Mouse (Mus musculus) forebrain, embryonic 10.5 days (tissue): ENCODE data around the gene Hspa4. TPM values are rescaled to one million over a fixed set of nuclear protein-coding genes. Genes with fewer than 3 reads are reported as not detected.

Experiments
- DNase-seq: peaks from one replicate; pipeline ENCODE4 v3.0.0-alpha.2; 2017; ENCODE audit warnings: low spot score; ENCODE audit errors: extremely low spot score
- H3K27ac ChIP-seq: fragments of 300-500 bp; sonication (generic); 2 replicates; pipeline ENCODE4 v1.5.1; 2016; ENCODE audit warnings: mild to moderate bottlenecking
- H3K27me3 ChIP-seq: fragments of 300-500 bp; sonication (generic); 2 replicates; pipeline ENCODE4 v1.6.1; 2016; ENCODE audit warnings: mild to moderate bottlenecking; ENCODE audit not compliant: poor library complexity, severe bottlenecking
- H3K36me3 ChIP-seq: fragments of 300-500 bp; sonication (generic); replicated peaks from 2 replicates; pipeline ENCODE4 v1.6.1; 2016; ENCODE audit warnings: mild to moderate bottlenecking, moderate library complexity
- H3K4me1 ChIP-seq: fragments of 300-500 bp; sonication (generic); 2 replicates; pipeline ENCODE4 v1.6.1; 2016
- H3K4me3 ChIP-seq: fragments of 300-500 bp; sonication (generic); 2 replicates; pipeline ENCODE4 v1.5.1; 2016; ENCODE audit warnings: mild to moderate bottlenecking, moderate library complexity
- H3K9me3 ChIP-seq: fragments of 300-500 bp; sonication (generic); 2 replicates; pipeline ENCODE4 v1.6.1; 2016; ENCODE audit warnings: mild to moderate bottlenecking, moderate library complexity
- WGBS: fragments of 180-500 bp; shearing (Covaris S2); methylation state at CpG from one replicate; pipeline ENCODE4 v1.1.7; 2016; 5-methylcytosine and 5-hydroxymethylcytosine counted together
- polyA plus RNA-seq: library from polyadenylated mRNA; unstranded; fragments of >200 nt; fragmentation: Nextera tagmentation; extraction: Ambion mirVana; gene quantifications from 2 replicates; pipeline ENCODE4 v1.2.1, GENCODE M21; 2016

Hspa4 gene
- polyA plus RNA-seq, 1 experiment from 2014 or later = 127 TPM

- peaks cover 57% of the 10 kb centered on the region for H3K36me3 ChIP-seq
Measured at GRCm38 (mm10) chr11:53259047-53259632, 41.1 kb downstream of the Hspa4 start.

GRCm38 (mm10) chr11:53256914-53257313 is 43.3 kb downstream of the Hspa4 start:
- Histone ChIP-seq H3K27ac (no peak overlapping the region), H3K36me3 (peaks cover 34% of the 10 kb centered on the region), H3K27me3 (no peaks in the 10 kb centered on the region), H3K4me1 (peaks cover 10% of the 10 kb centered on the region), H3K9me3 (no peaks in the 10 kb centered on the region; the same call in 1 of the 2 replicates), H3K4me3 (no peak overlapping the region)
- DNase-seq = no peak
- WGBS = 89% methylated on average over 2 of the region's 2 CpGs

More at GRCm38 (mm10) chr11:53259047-53259632, 41.1 kb downstream of the Hspa4 start:
- 93% methylated on average over 6 of the region's 6 CpGs for WGBS
- Histone ChIP-seq H3K4me3 (no peak overlapping the region), H3K27ac (no peak overlapping the region), H3K4me1 (no peaks in the 10 kb centered on the region), H3K27me3 (no peaks in the 10 kb centered on the region), H3K9me3 (no peaks in the 10 kb centered on the region; the same call in 1 of the 2 replicates)
- DNase-seq = no peak

DNA sequence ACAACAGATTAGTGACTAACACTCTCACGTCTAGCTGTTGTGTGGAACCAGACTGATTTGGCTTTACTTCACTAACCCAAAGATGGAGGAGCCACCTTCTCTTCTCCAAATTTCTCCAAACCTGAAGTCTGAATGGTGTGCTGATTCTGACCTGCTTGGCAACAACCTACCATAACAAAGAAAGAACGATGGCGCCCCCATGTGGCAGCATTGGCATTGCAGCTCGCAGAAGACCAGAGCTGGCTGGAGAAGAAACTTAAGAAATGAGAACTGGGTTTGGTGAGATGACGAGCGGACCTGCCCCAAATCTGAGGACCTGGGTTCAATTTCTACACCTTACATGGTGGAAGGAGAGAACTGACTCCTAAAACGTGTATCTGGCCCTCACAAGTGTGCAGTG is 45.3 kb downstream of the Hspa4 start:
- peak; percentile 63 for DNase-seq
- Histone ChIP-seq H3K27ac (no peak overlapping the region), H3K27me3 (no peaks in the 10 kb centered on the region), H3K9me3 (no peaks in the 10 kb centered on the region; the same call in 1 of the 2 replicates), H3K4me3 (no peak overlapping the region), H3K36me3 (peaks cover 14% of the 10 kb centered on the region), H3K4me1 (peaks cover 19% of the 10 kb centered on the region)
- WGBS = 44% methylated on average over 7 of the region's 7 CpGs

DNA sequence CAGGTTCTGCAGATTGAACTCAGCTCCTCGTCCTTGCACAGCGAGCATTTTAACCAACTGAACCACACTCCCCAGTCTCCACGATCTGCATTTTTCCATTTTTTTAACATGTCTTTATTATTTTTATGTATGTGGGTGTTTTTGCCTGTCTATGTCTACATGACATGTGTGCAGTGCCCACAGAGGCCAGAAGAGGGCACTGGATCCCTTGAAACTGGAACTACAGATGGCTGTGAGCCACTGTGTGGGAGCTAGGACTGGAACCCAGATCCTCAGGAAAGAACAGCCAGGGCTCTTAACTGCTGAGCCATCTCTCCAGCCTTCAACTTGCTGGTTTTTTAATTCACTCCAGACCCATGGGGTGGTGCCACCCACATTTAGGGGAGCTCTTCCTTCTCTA is 45.8 kb downstream of the Hspa4 start:
- no peak overlapping the region for H3K27ac ChIP-seq
- peaks cover 9% of the 10 kb centered on the region for H3K36me3 ChIP-seq
- 90% methylated on average over 3 of the region's 3 CpGs for WGBS
- peaks cover 21% of the 10 kb centered on the region for H3K4me1 ChIP-seq
- H3K9me3 ChIP-seq = no peaks in the 10 kb centered on the region; the same call in 1 of the 2 replicates
- H3K27me3 ChIP-seq = no peaks in the 10 kb centered on the region
- DNase-seq = no peak
- no peak overlapping the region for H3K4me3 ChIP-seq

DNA sequence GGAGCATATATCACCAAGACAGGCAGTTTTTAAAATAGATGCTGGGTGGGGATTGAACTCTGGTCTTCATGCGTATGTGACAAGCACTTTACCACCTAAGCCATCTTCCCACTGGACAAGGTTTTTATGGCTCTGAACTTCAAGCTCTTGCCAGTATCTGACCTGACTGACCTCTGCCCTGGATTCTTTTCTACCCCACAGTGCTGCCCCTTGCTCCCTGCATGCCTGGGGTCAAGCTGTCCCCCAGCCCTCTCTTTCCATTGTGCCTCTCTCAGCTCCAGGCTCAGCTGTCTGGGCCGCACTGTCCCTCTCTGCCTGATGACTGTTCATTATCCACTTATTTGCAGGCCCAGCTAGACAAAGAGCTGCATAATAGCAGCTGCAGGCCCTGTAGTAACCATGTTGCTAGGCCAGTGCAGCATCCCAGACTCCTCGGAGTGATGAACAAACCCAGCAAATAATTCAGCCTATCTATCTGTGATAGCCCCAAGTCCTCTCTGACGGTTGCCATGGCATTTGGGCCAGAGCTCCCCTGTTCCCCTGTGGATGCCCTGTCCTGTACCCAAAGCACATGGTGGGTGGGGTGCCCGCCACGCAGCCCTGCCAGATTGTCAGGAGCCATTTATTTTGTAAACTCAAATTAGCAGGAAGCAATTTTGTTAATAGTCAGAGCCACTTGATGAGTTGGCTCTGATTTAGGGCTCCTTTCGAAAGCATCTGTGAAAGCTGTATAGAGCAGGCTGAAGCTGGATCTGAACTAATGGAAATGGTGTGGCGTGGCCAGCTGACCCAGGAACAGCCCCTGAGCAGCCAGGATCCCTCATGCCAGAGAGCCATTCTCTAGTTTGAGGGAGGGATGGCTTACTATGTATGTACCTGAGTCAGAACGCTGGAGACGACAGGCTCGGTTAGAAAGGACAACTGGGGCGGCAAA is 47.8 kb downstream of the Hspa4 start:
- no peak overlapping the region for H3K4me3 ChIP-seq
- DNase-seq = no peak
- no peaks in the 10 kb centered on the region; the same call in 1 of the 2 replicates for H3K9me3 ChIP-seq
- H3K27ac ChIP-seq = peak overlapping the region; percentile 62
- no peaks in the 10 kb centered on the region for H3K27me3 ChIP-seq
- WGBS = 82% methylated on average over 12 of the region's 12 CpGs
- H3K36me3 ChIP-seq = peaks cover 4% of the 10 kb centered on the region; the same call in 1 of the 2 replicates
- peaks cover 21% of the 10 kb centered on the region for H3K4me1 ChIP-seq

- WGBS = 93% methylated on average over 14 of the region's 14 CpGs
- H3K36me3 ChIP-seq = 0 out of 2 replicates have a peak, but pooled peaks cover 4% of the 10 kb centered on the region
- no peak overlapping the region for H3K27ac ChIP-seq
- H3K9me3 ChIP-seq = no peaks in the 10 kb centered on the region; the same call in 1 of the 2 replicates
- DNase-seq = no peak
- H3K27me3 ChIP-seq = no peaks in the 10 kb centered on the region
- peaks cover 21% of the 10 kb centered on the region for H3K4me1 ChIP-seq
- H3K4me3 ChIP-seq = no peak overlapping the region
Measured at GRCm38 (mm10) chr11:53250796-53251195, 49.5 kb downstream of the Hspa4 start.

- 86% methylated on average over 5 of the region's 5 CpGs for WGBS
- H3K27ac ChIP-seq = no peak overlapping the region
- peaks cover 21% of the 10 kb centered on the region for H3K4me1 ChIP-seq
- DNase-seq = no peak
- H3K36me3 ChIP-seq = 0 out of 2 replicates have a peak, but pooled peaks cover 2% of the 10 kb centered on the region
- H3K4me3 ChIP-seq = no peak overlapping the region
- no peaks in the 10 kb centered on the region for H3K27me3 ChIP-seq
- H3K9me3 ChIP-seq = no peaks in the 10 kb centered on the region; the same call in 1 of the 2 replicates
Measured at GRCm38 (mm10) chr11:53249686-53250085, 50.6 kb downstream of the Hspa4 start.

DNA sequence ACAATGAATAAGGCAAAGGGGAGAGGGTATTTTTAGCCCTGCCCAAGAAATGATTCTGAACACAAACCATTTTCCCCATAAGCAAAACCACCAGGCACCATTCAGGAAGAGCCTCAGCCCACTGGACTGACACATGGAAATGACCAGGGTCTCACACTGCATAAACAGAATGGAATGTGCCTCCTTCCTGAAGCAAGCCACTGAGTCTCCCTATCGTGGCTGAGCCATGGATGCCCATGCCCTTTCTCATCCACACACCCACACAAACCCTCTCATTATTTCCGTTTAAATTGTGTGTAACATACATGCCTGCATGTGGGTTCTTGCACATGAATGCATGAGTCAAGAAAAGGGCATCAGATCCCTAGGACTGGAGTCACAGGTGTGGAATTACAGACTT is 54.7 kb downstream of the Hspa4 start:
- DNase-seq = no peak
- Histone ChIP-seq H3K36me3 (no peaks in the 10 kb centered on the region), H3K27me3 (no peaks in the 10 kb centered on the region), H3K27ac (no peak overlapping the region), H3K4me1 (peaks cover 7% of the 10 kb centered on the region; the same call in 1 of the 2 replicates), H3K9me3 (no peaks in the 10 kb centered on the region; the same call in 1 of the 2 replicates), H3K4me3 (no peak overlapping the region)
- WGBS = 86% methylated on average over 2 of the region's 2 CpGs

DNA sequence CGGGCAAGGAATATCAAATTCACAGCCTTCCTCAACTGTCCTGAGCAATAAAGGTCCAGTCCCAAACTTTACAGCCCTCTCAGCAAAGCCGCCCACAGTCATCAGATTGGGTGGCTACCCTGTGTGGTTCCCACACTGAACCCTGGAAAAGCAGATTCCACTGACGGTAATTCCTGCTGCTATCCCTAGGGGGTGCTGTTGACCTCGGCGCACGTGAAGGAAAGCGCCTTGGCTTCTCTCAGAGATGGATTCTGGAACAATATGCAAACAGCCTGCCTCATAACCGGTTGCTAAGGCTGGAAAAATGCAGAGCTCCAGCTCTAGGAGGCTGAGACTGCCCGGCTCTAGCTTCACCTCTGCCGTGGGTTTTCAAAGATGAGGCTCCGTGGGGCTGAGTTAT is 57.1 kb downstream of the Hspa4 start:
- WGBS = 49% methylated on average over 11 of the region's 11 CpGs
- H3K9me3 ChIP-seq = no peaks in the 10 kb centered on the region; the same call in 1 of the 2 replicates
- no peak overlapping the region for H3K27ac ChIP-seq
- no peaks in the 10 kb centered on the region for H3K4me1 ChIP-seq
- peak; percentile 31 for DNase-seq
- no peaks in the 10 kb centered on the region for H3K27me3 ChIP-seq
- no peak overlapping the region for H3K4me3 ChIP-seq
- H3K36me3 ChIP-seq = no peaks in the 10 kb centered on the region

DNA sequence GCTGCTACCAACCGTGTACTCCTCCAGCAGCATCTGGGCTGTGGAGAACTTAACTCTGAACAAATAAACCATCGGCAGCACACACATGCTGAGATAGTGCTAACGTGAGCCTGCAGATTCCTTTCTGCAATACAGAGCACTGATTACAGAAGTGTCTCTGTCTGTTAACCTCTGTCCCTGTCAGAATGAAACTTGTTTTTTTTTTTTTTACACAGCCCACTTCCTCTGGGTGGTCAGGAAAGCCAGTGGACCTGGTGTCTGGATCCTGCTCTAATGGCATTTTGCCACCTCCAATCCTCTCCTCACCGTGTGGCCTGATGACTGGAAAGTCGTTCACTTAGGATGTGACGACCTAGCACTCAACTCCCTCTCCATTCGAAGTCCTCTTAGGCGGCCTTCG is 66.7 kb downstream of the Hspa4 start:
- peaks cover 6% of the 10 kb centered on the region; the same call in 1 of the 2 replicates for H3K9me3 ChIP-seq
- no peak overlapping the region for H3K27ac ChIP-seq
- no peak for DNase-seq
- no peaks in the 10 kb centered on the region for H3K27me3 ChIP-seq
- no peaks in the 10 kb centered on the region for H3K36me3 ChIP-seq
- 85% methylated on average over 9 of the region's 9 CpGs for WGBS
- H3K4me3 ChIP-seq = no peak overlapping the region
- no peaks in the 10 kb centered on the region for H3K4me1 ChIP-seq

GRCm38 (mm10) chr11:53231836-53232235 is 68.4 kb downstream of the Hspa4 start:
- no peaks in the 10 kb centered on the region for H3K36me3 ChIP-seq
- no peaks in the 10 kb centered on the region for H3K4me1 ChIP-seq
- 93% methylated on average over 5 of the region's 5 CpGs for WGBS
- no peak for DNase-seq
- H3K9me3 ChIP-seq = no peaks in the 10 kb centered on the region
- no peaks in the 10 kb centered on the region for H3K27me3 ChIP-seq
- no peak overlapping the region for H3K4me3 ChIP-seq
- no peak overlapping the region for H3K27ac ChIP-seq

GRCm38 (mm10) chr11:53229011-53229410 is 71.2 kb downstream of the Hspa4 start:
- H3K9me3 ChIP-seq = no peaks in the 10 kb centered on the region
- H3K4me1 ChIP-seq = no peaks in the 10 kb centered on the region
- no peak overlapping the region for H3K27ac ChIP-seq
- WGBS = 94% methylated on average over 3 of the region's 3 CpGs
- no peak overlapping the region for H3K4me3 ChIP-seq
- no peaks in the 10 kb centered on the region for H3K36me3 ChIP-seq
- H3K27me3 ChIP-seq = no peaks in the 10 kb centered on the region
- DNase-seq = no peak

GRCm38 (mm10) chr11:53210876-53211275 is 89.4 kb downstream of the Hspa4 start:
- H3K9me3 ChIP-seq = no peaks in the 10 kb centered on the region
- no peak overlapping the region for H3K27ac ChIP-seq
- 75% methylated on average over 9 of the region's 9 CpGs for WGBS
- no peak overlapping the region for H3K4me3 ChIP-seq
- DNase-seq = no peak
- no peaks in the 10 kb centered on the region for H3K4me1 ChIP-seq
- H3K36me3 ChIP-seq = no peaks in the 10 kb centered on the region
- no peaks in the 10 kb centered on the region for H3K27me3 ChIP-seq
